ENCODE assay signal across 8 mouse cellular contexts in genomic region chr14:11835706-11836445, GRCm38 (mm10).
"Had no signal": no experiment of that assay in that cellular context is flagged by ENCODE, and none has a peak within 500 bp of the region (broad histone marks: within the 10 kb centered on the region; RNA-seq: fewer than 3 reads in every experiment).

No protein-coding gene starts in this region.

- DNase-seq: kidney, adult 8-10 months; kidney, postnatal 25 days; layer of hippocampus, postnatal 36 days; left cerebral cortex, postnatal 4 days; lung, adult 18-20 months; thymus, adult 2 months; thymus, postnatal 36 days had no signal

- ATAC-seq: midbrain, embryonic 13.5 days had no signal
